ENCODE assay signal across 22 mouse cellular contexts in genomic region chr8:7936596-7936995, GRCm38 (mm10).
A peak's percentile ranks its signal among the peaks of the same experiment; 100 is the strongest.
DNase-seq lines count a peak whose midpoint lies in the region; ATAC-seq and TF ChIP-seq lines count a peak whose summit lies in the region.
"Had no signal": no experiment of that assay in that cellular context is flagged by ENCODE, and none has a peak within 500 bp of the region (broad histone marks: within the 10 kb centered on the region; RNA-seq: fewer than 3 reads in every experiment).

No protein-coding gene starts in this region.

- H3K4me3 ChIP-seq in midbrain, embryonic 11.5 days (ENCODE audit: low read depth, low read length): no peak overlapping the region
- H3K4me3 ChIP-seq in midbrain, postnatal 0 days (ENCODE audit: low read depth, low read length): no peak overlapping the region
- H3K4me3 ChIP-seq in intestine, embryonic 15.5 days (replicated peaks): no peak overlapping the region
- H3K4me3 ChIP-seq in intestine, embryonic 16.5 days (ENCODE audit: low read length): no peak overlapping the region
- no peak overlapping the region for H3K4me3 ChIP-seq in intestine, postnatal 0 days (ENCODE audit: low read depth, low read length)
- no peak overlapping the region for H3K4me3 ChIP-seq in hindbrain, embryonic 11.5 days (ENCODE audit: low read depth, low read length)
- H3K4me3 ChIP-seq in thymus, adult 2 months (ENCODE audit: control insufficient read depth, insufficient read depth, low read length): no peak overlapping the region

- H3K9me3 ChIP-seq in midbrain, embryonic 11.5 days (ENCODE audit: control insufficient read depth, low read length): no peaks in the 10 kb centered on the region
- no peaks in the 10 kb centered on the region for H3K9me3 ChIP-seq in midbrain, postnatal 0 days (ENCODE audit: low read length)
- H3K9me3 ChIP-seq in intestine, embryonic 15.5 days: no peaks in the 10 kb centered on the region
- H3K9me3 ChIP-seq in intestine, embryonic 16.5 days (ENCODE audit: control insufficient read depth, low read length): no peaks in the 10 kb centered on the region
- H3K9me3 ChIP-seq in intestine, postnatal 0 days (ENCODE audit: control insufficient read depth): no peaks in the 10 kb centered on the region
- H3K9me3 ChIP-seq in hindbrain, embryonic 11.5 days (ENCODE audit: control insufficient read depth, low read length): no peaks in the 10 kb centered on the region
- H3K9me3 ChIP-seq: G1E had no signal

- no peak for TF ChIP-seq CTCF in midbrain, postnatal 0 days (IDR thresholded peaks at IDR 0.05)
- no peak for TF ChIP-seq CTCF in intestine, postnatal 0 days (IDR thresholded peaks at IDR 0.05; ENCODE audit: low read depth)
- no peak for TF ChIP-seq CTCF in thymus, adult 2 months (IDR thresholded peaks at IDR 0.05; ENCODE audit: borderline replicate concordance, control insufficient read depth, extremely low read depth, insufficient read depth, low read length, poor library complexity)

- no peaks in the 10 kb centered on the region for H3K4me1 ChIP-seq in midbrain, embryonic 11.5 days (ENCODE audit: control insufficient read depth, insufficient read depth, low read length)
- no peaks in the 10 kb centered on the region for H3K4me1 ChIP-seq in midbrain, postnatal 0 days (ENCODE audit: insufficient read depth, low read length)
- no peaks in the 10 kb centered on the region for H3K4me1 ChIP-seq in intestine, embryonic 15.5 days (replicated peaks)
- no peaks in the 10 kb centered on the region for H3K4me1 ChIP-seq in intestine, embryonic 16.5 days (ENCODE audit: control insufficient read depth, insufficient read depth, low read length)
- no peaks in the 10 kb centered on the region for H3K4me1 ChIP-seq in intestine, postnatal 0 days (replicated peaks; ENCODE audit: control insufficient read depth, insufficient read depth, low read length)
- no peaks in the 10 kb centered on the region for H3K4me1 ChIP-seq in hindbrain, embryonic 11.5 days (replicated peaks; ENCODE audit: control insufficient read depth, insufficient read depth, low read length)
- no peaks in the 10 kb centered on the region for H3K4me1 ChIP-seq in thymus, adult 2 months (replicated peaks; ENCODE audit: control insufficient read depth, insufficient read depth, low read length)

- no peak overlapping the region for H3K4me2 ChIP-seq in midbrain, embryonic 11.5 days
- no peak overlapping the region for H3K4me2 ChIP-seq in midbrain, postnatal 0 days (ENCODE audit: low read depth, low read length, poor library complexity, severe bottlenecking)
- no peak overlapping the region for H3K4me2 ChIP-seq in intestine, embryonic 15.5 days (replicated peaks)
- no peak overlapping the region for H3K4me2 ChIP-seq in intestine, embryonic 16.5 days (ENCODE audit: low read depth, low read length)
- no peak overlapping the region for H3K4me2 ChIP-seq in intestine, postnatal 0 days (replicated peaks; ENCODE audit: low read depth)
- H3K4me2 ChIP-seq in hindbrain, embryonic 11.5 days (replicated peaks; ENCODE audit: low read depth, low read length): no peak overlapping the region

- H3K36me3 ChIP-seq in midbrain, embryonic 11.5 days (ENCODE audit: control insufficient read depth, insufficient read depth, low read length): no peaks in the 10 kb centered on the region
- no peaks in the 10 kb centered on the region for H3K36me3 ChIP-seq in midbrain, postnatal 0 days (ENCODE audit: insufficient read depth, low read length)
- no peaks in the 10 kb centered on the region for H3K36me3 ChIP-seq in intestine, embryonic 15.5 days
- no peaks in the 10 kb centered on the region for H3K36me3 ChIP-seq in intestine, embryonic 16.5 days (ENCODE audit: control insufficient read depth, insufficient read depth, low read length)
- no peaks in the 10 kb centered on the region for H3K36me3 ChIP-seq in intestine, postnatal 0 days (ENCODE audit: control insufficient read depth, insufficient read depth)
- H3K36me3 ChIP-seq in hindbrain, embryonic 11.5 days (ENCODE audit: control insufficient read depth, insufficient read depth, low read length): no peaks in the 10 kb centered on the region
- H3K36me3 ChIP-seq in thymus, adult 2 months (ENCODE audit: control insufficient read depth, insufficient read depth, low read length): no peaks in the 10 kb centered on the region
- H3K36me3 ChIP-seq: G1E had no signal

- H3K27ac ChIP-seq in midbrain, embryonic 11.5 days (ENCODE audit: low read depth, low read length): no peak overlapping the region
- H3K27ac ChIP-seq in midbrain, postnatal 0 days (ENCODE audit: low read depth, low read length): no peak overlapping the region
- no peak overlapping the region for H3K27ac ChIP-seq in intestine, embryonic 15.5 days
- H3K27ac ChIP-seq in intestine, embryonic 16.5 days (ENCODE audit: low read length): no peak overlapping the region
- no peak overlapping the region for H3K27ac ChIP-seq in intestine, postnatal 0 days (ENCODE audit: low read depth, low read length)
- H3K27ac ChIP-seq in hindbrain, embryonic 11.5 days (ENCODE audit: low read depth, low read length): no peak overlapping the region
- no peak overlapping the region for H3K27ac ChIP-seq in thymus, adult 2 months (ENCODE audit: control insufficient read depth, insufficient read depth, low read length)

- WGBS in midbrain, embryonic 11.5 days: 90% methylated on average over 2 of the region's 2 CpGs
- 92% methylated on average over 2 of the region's 2 CpGs for WGBS in midbrain, postnatal 0 days
- whole genome bisulfite sequencing in intestine, embryonic 15.5 days: 60% methylated on average over 2 of the region's 2 CpGs
- WGBS in intestine, embryonic 16.5 days: 64% methylated on average over 2 of the region's 2 CpGs
- 42% methylated on average over 2 of the region's 2 CpGs for WGBS in intestine, postnatal 0 days
- WGBS in hindbrain, embryonic 11.5 days: 97% methylated on average over 2 of the region's 2 CpGs
- WGBS in thymus, adult 2 months: 92% methylated on average over 2 of the region's 2 CpGs

- no peak for TF ChIP-seq POLR2A in thymus, adult 2 months (IDR thresholded peaks at IDR 0.05; ENCODE audit: control insufficient read depth, extremely low read depth, insufficient read depth, low read length, poor library complexity)

- H3K9ac ChIP-seq in midbrain, embryonic 11.5 days (ENCODE audit: low read length): no peak overlapping the region
- H3K9ac ChIP-seq in midbrain, postnatal 0 days (replicated peaks; ENCODE audit: low read length, poor library complexity, severe bottlenecking): no peak overlapping the region
- no peak overlapping the region for H3K9ac ChIP-seq in intestine, embryonic 15.5 days
- H3K9ac ChIP-seq in intestine, embryonic 16.5 days (ENCODE audit: low read depth, low read length): no peak overlapping the region
- no peak overlapping the region for H3K9ac ChIP-seq in intestine, postnatal 0 days (ENCODE audit: low read depth, low read length)
- no peak overlapping the region for H3K9ac ChIP-seq in hindbrain, embryonic 11.5 days (ENCODE audit: low read depth, low read length)

- peak; percentile 31 for DNase-seq in midbrain, embryonic 11.5 days (ENCODE audit: low spot score, missing footprints)
- DNase-seq in midbrain, postnatal 0 days (ENCODE audit: low spot score): no peak
- DNase-seq in hindbrain, embryonic 11.5 days (ENCODE audit: low spot score): no peak
- no peak for DNase-seq in frontal cortex, postnatal 36 days (ENCODE audit: low spot score in 2 of 2)
- no peak for DNase-seq in thymus, adult 2 months
- DNase-seq: adrenal gland, adult 2 months; adrenal gland, adult 8-10 months; adrenal gland, postnatal 10 days; adrenal gland, postnatal 14 days; adrenal gland, postnatal 25 days; adrenal gland, postnatal 36 days; B cell, adult 2 months; cerebellum, adult 11 months; cerebellum, adult 11-12 months had no signal

- ATAC-seq in midbrain, embryonic 11.5 days (ENCODE audit: low FRiP score): no peak
- ATAC-seq in midbrain, postnatal 0 days (ENCODE audit: low FRiP score): no peak
- ATAC-seq in intestine, embryonic 15.5 days: peak; percentile 94
- peak; percentile 96 for ATAC-seq in intestine, embryonic 16.5 days
- ATAC-seq in intestine, postnatal 0 days: peak; percentile 54; the same call in 1 of the 2 replicates
- ATAC-seq in hindbrain, embryonic 11.5 days (ENCODE audit: low FRiP score): no peak
- ATAC-seq: activated CD4-positive, CD25-positive, alpha-beta regulatory T cell, adult 4 months; CD4-positive, CD25-positive, alpha-beta regulatory T cell, adult 4 months; Patski had no signal

- H3K27me3 ChIP-seq in midbrain, embryonic 11.5 days (ENCODE audit: control insufficient read depth, insufficient read depth, low read length): no peaks in the 10 kb centered on the region
- H3K27me3 ChIP-seq in midbrain, postnatal 0 days (ENCODE audit: insufficient read depth, low read length): no peaks in the 10 kb centered on the region
- no peaks in the 10 kb centered on the region for H3K27me3 ChIP-seq in intestine, embryonic 15.5 days (replicated peaks)
- H3K27me3 ChIP-seq in intestine, embryonic 16.5 days (replicated peaks; ENCODE audit: control insufficient read depth, insufficient read depth, low read length): no peaks in the 10 kb centered on the region
- H3K27me3 ChIP-seq in intestine, postnatal 0 days (replicated peaks; ENCODE audit: control insufficient read depth, insufficient read depth, low read length): no peaks in the 10 kb centered on the region
- H3K27me3 ChIP-seq in hindbrain, embryonic 11.5 days (ENCODE audit: control insufficient read depth, insufficient read depth, low read length): no peaks in the 10 kb centered on the region
- no peaks in the 10 kb centered on the region for H3K27me3 ChIP-seq in thymus, adult 2 months (ENCODE audit: control insufficient read depth, insufficient read depth, low read length)
- H3K27me3 ChIP-seq: CH12.LX, Patski had no signal

Comparison
In these comparisons a context has a peak if more than half of its experiments do, and no peak if none do; other contexts are left out.
1. ATAC-seq: peak in intestine, embryonic 15.5 days (single experiment), intestine, embryonic 16.5 days (single experiment) and intestine, postnatal 0 days (single experiment); none in midbrain, embryonic 11.5 days (single experiment), midbrain, postnatal 0 days (single experiment) and hindbrain, embryonic 11.5 days (single experiment).